Mouse (Mus musculus): ENCODE results near the gene Slc24a4.
A peak's percentile ranks its signal among the peaks of the same experiment; 100 is the strongest.
"Not testable (repeated sequence)": the region's sequence is repeated elsewhere in the genome, so short reads cannot be mapped to it uniquely, and the experiment has no call there.

Slc24a4 gene

GRCm38 (mm10) chr12:102251070-102251469, 122.5 kb downstream of the Slc24a4 start:
- no peak for DNase-seq (ENCODE audit: low spot score)

GRCm38 (mm10) chr12:102251985-102252384, 123.5 kb downstream of the Slc24a4 start:
- DNase-seq (ENCODE audit: low spot score) = no peak

GRCm38 (mm10) chr12:102252525-102252924, 124.0 kb downstream of the Slc24a4 start:
- DNase-seq (ENCODE audit: low spot score) = no peak

DNA sequence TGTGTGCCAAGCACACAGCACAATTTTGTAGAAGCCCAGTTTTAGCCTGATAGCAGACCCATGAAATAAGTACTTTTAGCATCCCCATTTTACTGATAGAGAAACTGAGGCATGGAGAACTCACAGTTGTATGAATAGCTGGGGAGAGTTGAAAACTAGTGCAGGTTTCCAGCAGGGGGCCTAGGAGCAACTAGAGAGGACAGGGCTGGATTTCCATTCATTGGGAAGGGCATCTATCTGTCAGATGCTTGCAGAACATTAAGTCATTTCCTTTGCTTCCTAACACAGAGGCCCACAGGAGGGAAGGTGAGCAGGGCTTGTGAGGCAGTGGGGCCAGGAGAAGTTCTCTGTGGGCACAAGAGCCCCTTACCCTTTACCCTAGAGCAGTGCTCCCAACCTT, 126.5 kb downstream of the Slc24a4 start:
- no peak for DNase-seq (ENCODE audit: low spot score)

GRCm38 (mm10) chr12:102258522-102259112, 130.1 kb downstream of the Slc24a4 start:
- no peak for DNase-seq (ENCODE audit: low spot score)

DNA sequence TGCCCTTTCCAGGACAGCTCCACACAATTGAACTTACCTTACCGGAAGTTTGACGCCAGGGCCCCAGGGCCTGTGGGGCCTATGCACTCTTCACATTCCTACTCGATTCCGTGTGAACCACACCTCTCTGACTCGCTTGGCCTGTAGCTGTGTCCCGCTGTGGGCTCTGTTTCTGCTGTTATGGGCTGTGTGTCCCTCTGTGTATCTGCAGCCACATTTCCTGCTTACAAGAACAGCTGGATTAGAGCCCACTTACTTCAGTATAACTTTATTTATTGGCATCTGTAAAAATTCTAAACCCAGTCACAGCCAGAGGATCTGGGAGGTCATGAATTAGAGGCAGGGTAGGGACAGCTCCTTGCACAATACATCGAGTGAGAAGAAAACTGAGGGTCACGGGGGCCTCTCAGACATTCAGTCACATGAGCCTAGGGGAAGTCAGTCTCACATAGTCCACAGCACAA, 133.4 kb downstream of the Slc24a4 start:
- no peak for DNase-seq (ENCODE audit: low spot score)

GRCm38 (mm10) chr12:102262809-102263208, 134.3 kb downstream of the Slc24a4 start:
- DNase-seq (ENCODE audit: low spot score) = no peak

- no peak for DNase-seq (ENCODE audit: low spot score)
These were observed 134.7 kb downstream of the Slc24a4 start for GRCm38 (mm10) chr12:102263249-102263648.

DNA sequence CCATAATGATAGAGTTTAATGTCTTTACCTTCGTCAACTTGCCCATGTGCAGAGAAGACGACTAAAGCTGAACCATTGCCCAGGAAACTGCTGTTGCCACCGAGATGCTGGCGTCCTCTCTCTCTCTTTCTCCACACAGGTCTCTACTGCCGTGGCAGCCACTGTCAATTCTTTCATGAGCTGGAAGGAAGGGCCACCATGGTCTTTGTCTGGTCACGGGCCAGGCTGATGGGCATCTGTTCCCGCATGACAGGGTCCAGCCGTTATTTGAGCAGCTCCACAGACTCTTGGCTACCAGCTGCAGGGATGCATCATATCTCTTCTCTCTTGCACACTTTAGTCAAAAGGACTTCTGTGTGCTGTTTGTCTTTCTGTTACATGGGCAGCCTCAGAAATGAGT, 137.9 kb downstream of the Slc24a4 start:
- no peak for DNase-seq (ENCODE audit: low spot score)

DNA sequence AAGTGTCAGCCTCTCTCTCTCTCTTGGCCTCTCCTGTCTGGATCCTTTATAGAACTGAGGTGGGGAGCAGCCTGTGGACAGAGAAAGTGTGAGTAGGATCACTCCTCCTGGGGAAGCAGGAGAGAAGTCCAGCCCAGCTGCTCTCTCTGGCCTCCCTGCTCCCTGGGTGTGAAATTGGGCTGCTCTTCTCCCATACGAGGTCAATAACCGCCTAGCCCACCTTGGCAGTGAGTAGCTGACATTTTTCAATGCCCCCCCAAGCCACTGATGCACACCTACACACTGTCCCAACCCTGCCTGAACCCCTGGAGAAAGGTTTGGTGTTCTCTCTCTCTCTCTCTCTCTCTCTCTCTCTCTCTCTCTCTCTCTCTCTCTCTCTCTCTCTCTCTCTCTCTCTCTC, 140.6 kb downstream of the Slc24a4 start:
- no peak for DNase-seq (ENCODE audit: low spot score)

DNA sequence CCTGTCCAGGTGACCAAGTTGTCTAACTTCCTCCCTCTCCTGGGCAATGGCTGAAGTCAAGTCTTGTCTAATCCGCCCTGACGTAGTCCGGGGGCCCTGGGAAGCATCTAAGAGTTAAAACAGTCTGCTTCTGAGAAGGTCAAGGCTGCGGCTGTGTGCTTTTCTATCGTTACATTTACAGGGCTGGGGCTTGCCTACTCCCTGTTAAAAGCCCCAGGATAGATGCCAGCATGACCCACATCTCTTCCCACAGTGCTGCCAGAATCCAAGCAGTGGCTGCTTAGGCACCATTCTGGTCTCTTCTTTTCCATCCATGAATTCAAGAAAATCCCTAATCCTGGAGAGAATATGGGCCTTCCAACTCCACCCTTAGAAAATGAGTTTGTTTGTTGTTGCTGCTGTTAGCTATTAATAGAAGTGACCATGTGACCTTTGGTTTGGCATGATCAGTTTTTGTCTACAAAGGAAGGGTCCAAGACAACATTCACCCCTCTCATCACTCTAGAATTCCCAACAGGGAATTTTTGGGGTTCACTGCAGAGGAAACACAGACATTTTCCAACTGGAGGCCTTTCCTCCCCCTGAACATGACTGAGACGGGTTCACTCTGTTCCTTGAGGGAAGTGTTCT, 142.4 kb downstream of the Slc24a4 start:
- no peak for DNase-seq (ENCODE audit: low spot score)

- DNase-seq (ENCODE audit: low spot score) = no peak
These were observed 142.9 kb downstream of the Slc24a4 start for GRCm38 (mm10) chr12:102271447-102271846.

GRCm38 (mm10) chr12:102275833-102276443, 147.4 kb downstream of the Slc24a4 start:
- DNase-seq (ENCODE audit: low spot score) = peak; percentile 48

- not testable (repeated sequence) for DNase-seq (ENCODE audit: low spot score)
These were observed 151.8 kb downstream of the Slc24a4 start for GRCm38 (mm10) chr12:102280290-102280689.

DNA sequence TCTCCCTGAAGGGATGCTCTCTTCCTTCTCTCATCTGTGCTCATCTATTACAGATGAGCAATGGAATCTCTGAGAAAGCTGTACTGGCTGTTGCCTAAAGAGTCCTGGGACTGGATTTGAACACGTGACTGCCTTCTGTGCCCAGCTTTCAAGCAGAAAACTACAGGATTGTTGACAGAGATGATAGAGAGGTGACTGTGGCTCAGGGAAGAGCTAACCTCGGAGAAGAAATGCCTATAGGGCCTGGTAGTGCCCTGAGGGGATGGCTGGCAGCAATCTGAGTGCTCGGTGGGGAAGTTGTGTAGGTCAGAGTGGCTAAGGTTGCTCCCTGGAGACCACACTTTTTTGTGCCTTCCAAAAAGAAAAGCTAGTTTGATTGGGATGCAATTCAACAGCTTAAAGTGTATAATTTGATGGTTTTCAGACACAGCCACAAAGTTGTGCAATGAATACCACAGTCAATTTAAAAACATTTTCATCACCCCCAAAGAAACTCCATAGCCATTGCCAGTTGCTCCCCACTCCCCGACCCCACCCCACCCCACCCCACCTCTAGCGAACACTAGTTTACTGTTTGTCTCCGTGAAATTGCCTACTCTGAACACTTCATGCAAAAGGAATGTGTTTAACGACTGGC, 152.5 kb downstream of the Slc24a4 start:
- DNase-seq (ENCODE audit: low spot score) = no peak

GRCm38 (mm10) chr12:102282126-102282525, 153.6 kb downstream of the Slc24a4 start:
- no peak for DNase-seq (ENCODE audit: low spot score)

GRCm38 (mm10) chr12:102282763-102283482, 154.4 kb downstream of the Slc24a4 start, which contains the start of gene Rin3:
Rin3 (plus strand) TSS chr12:102283048.
- peak; percentile 36 for DNase-seq (ENCODE audit: low spot score)

GRCm38 (mm10) chr12:102283483-102284266, 155.1 kb downstream of the Slc24a4 start:
- no peak for DNase-seq (ENCODE audit: low spot score)

DNA sequence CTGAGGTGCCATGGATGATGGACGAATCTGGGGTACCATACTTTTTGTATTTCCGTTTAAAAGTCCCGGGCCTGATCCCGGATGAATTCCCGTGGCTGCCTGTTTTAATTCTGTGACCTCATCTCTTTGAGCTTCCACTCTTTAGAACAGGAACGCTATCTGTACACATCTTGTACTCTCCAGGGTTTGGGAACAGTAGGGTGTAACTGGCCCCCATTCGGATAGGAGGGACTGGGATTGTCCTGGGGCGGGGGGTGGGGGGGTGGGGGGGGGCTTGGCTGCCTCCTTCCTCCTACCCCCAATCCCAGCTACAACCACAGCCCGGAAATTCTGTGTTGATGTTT, 155.7 kb downstream of the Slc24a4 start:
- DNase-seq (ENCODE audit: low spot score) = no peak

DNA sequence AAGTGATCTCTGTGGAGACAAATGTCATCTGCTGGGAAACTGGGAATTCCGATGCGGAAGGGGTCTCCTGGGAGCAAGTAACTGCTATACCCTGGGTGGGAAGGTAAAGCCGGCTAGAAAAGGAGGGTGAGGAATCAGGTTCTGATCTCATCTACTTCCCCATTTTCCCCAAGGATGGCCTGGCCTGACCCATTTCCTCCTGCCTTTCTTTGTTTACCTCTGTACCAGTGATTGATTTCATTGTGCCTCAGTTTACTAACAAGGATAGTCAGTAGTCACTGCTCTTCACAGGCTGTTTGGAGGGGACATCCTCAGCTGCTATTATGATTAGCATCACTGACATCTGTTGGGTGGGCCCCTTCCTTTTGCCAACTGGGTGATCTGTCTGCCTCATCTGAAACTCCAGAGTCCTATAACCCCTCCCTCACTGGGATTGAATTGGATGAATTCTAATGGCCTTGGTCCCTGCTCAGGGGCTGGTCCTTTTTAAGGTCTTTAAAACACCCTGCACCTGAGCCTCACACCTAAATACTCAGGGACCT, 156.2 kb downstream of the Slc24a4 start:
- DNase-seq (ENCODE audit: low spot score) = no peak

DNA sequence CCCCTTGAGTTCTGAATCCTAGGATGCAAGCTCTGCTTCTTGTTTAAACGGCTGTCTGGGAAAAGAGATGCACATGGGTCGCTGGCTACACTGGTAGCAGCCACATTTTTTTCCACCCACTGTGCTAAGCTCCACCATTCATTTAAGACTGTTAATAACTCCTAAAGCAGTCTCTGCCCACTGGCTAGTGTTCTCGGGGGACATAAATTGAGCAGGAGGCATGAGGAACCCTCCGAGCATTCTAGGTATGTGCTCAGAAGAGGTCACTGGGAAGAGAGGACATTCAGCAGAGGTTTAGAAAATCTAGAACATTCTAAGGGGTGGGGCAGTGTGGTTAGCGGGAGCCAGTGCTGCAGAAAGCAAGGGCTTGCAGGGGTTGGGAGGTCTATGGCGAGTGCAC, 156.8 kb downstream of the Slc24a4 start:
- no peak for DNase-seq (ENCODE audit: low spot score)

All from ovary, postnatal 14 days (tissue).